In the genomic region with DNA sequence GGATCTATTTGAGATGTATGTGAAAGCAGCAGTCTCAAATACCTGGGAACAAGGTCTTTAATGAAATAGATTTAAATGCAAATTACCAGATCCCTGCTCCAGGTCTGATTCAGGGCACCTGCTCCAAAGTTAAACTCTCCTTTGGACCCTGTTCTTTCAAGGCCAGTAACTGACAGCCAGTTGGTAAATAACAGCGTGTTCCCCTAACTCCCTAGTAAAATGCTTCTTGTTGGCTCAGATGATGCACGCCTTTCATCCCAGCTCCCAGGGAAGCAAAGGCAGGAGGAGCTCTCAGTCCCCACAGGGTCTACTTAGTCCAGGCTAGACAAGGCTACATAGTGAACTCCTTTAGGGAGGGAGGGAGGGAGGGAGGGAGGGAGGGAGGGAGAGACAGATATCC, we compare ENCODE assay signal across 16 mouse cellular contexts. TPM values are rescaled to one million over a fixed set of nuclear protein-coding genes. Genes with fewer than 3 reads are reported as not detected.
DNase-seq lines count a peak whose midpoint lies in the region; ATAC-seq and TF ChIP-seq lines count a peak whose summit lies in the region.
"Had no signal": no experiment of that assay in that cellular context is flagged by ENCODE, and none has a peak within 500 bp of the region (broad histone marks: within the 10 kb centered on the region; RNA-seq: fewer than 3 reads in every experiment).

No protein-coding gene starts in this region.

- no peak overlapping the region for H3K4me2 ChIP-seq in heart, postnatal 0 days (ENCODE audit: low read depth, low read length)
- H3K4me2 ChIP-seq in kidney, embryonic 15.5 days, result no peak overlapping the region
- H3K4me2 ChIP-seq in liver, embryonic 15.5 days, result 0 out of 2 replicates have a peak overlapping the region, but pooled peaks have one; percentile 10
- H3K4me2 ChIP-seq: embryonic facial prominence, embryonic 13.5 days; stomach, embryonic 15.5 days had no signal

- 58% methylated on average over 2 of the region's 2 CpGs for WGBS in heart, postnatal 0 days
- WGBS in kidney, embryonic 15.5 days, result 65% methylated on average over 2 of the region's 2 CpGs
- 84% methylated on average over 2 of the region's 2 CpGs for WGBS in liver, embryonic 15.5 days (ENCODE audit: insufficient replicate concordance)

- no peak for TF ChIP-seq EP300 in heart, postnatal 0 days (IDR thresholded peaks at IDR 0.05; ENCODE audit: low read depth)

- no peaks in the 10 kb centered on the region for H3K9me3 ChIP-seq in heart, postnatal 0 days (replicated peaks; ENCODE audit: control insufficient read depth, low read length)
- no peaks in the 10 kb centered on the region for H3K9me3 ChIP-seq in kidney, embryonic 15.5 days (replicated peaks)
- 0 out of 2 replicates have a peak, but pooled peaks cover 6% of the 10 kb centered on the region for H3K9me3 ChIP-seq in liver, embryonic 15.5 days (replicated peaks)
- H3K9me3 ChIP-seq: embryonic facial prominence, embryonic 13.5 days; limb, embryonic 10.5 days; stomach, embryonic 15.5 days had no signal

- H3K27ac ChIP-seq in heart, postnatal 0 days (ENCODE audit: low read depth), result 0 out of 2 replicates have a peak overlapping the region, but pooled peaks have one; percentile 32
- H3K27ac ChIP-seq in kidney, embryonic 15.5 days, result peak overlapping the region; percentile 78
- peak overlapping the region; percentile 70 for H3K27ac ChIP-seq in liver, embryonic 15.5 days (replicated peaks)
- H3K27ac ChIP-seq: left cerebral cortex, adult 2 months; limb, embryonic 10.5 days had no signal

- ATAC-seq in heart, postnatal 0 days (ENCODE audit: insufficient read depth, low read depth), result no peak
- no peak for ATAC-seq in kidney, embryonic 15.5 days (replicated peaks; ENCODE audit: low FRiP score)
- ATAC-seq in liver, embryonic 15.5 days (ENCODE audit: insufficient read depth), result no peak
- ATAC-seq: inflammation-experienced regulatory T-cells, adult 6 months; midbrain, embryonic 16.5 days had no signal

- no peak overlapping the region for H3K9ac ChIP-seq in heart, postnatal 0 days (replicated peaks; ENCODE audit: low read depth, low read length)
- no peak overlapping the region for H3K9ac ChIP-seq in kidney, embryonic 15.5 days
- H3K9ac ChIP-seq in liver, embryonic 15.5 days, result no peak overlapping the region
- H3K9ac ChIP-seq: embryonic facial prominence, embryonic 13.5 days; stomach, embryonic 15.5 days had no signal

- no peak for TF ChIP-seq CTCF in heart, postnatal 0 days (IDR thresholded peaks at IDR 0.05; ENCODE audit: low read depth)

- no peaks in the 10 kb centered on the region for H3K27me3 ChIP-seq in heart, postnatal 0 days (ENCODE audit: control insufficient read depth, insufficient read depth, low read length)
- no peaks in the 10 kb centered on the region for H3K27me3 ChIP-seq in kidney, embryonic 15.5 days
- no peaks in the 10 kb centered on the region for H3K27me3 ChIP-seq in liver, embryonic 15.5 days
- H3K27me3 ChIP-seq: embryonic facial prominence, embryonic 13.5 days; stomach, embryonic 15.5 days had no signal

- peaks cover 40% of the 10 kb centered on the region for H3K4me1 ChIP-seq in heart, postnatal 0 days (ENCODE audit: control insufficient read depth, insufficient read depth)
- H3K4me1 ChIP-seq in kidney, embryonic 15.5 days, result peaks cover 55% of the 10 kb centered on the region
- H3K4me1 ChIP-seq in liver, embryonic 15.5 days (replicated peaks), result peaks cover 65% of the 10 kb centered on the region

- DNase-seq in heart, postnatal 0 days (ENCODE audit: low spot score), result no peak
- no peak for DNase-seq in heart, postnatal 25 days (ENCODE audit: low spot score)
- DNase-seq in R1 (ENCODE audit: low read depth, low spot score), result peak; percentile 32
- no peak for DNase-seq in layer of hippocampus, postnatal 25 days (ENCODE audit: extremely low spot score in 1 of 2, low spot score in 1 of 2)
- DNase-seq in layer of hippocampus, adult 9-11 months, result no peak
- DNase-seq: cerebellum, adult 9-11 months; gastrocnemius, postnatal 36 days had no signal

- H3K4me3 ChIP-seq in heart, postnatal 0 days (ENCODE audit: low read depth, low read length), result no peak overlapping the region
- H3K4me3 ChIP-seq in kidney, embryonic 15.5 days (replicated peaks), result no peak overlapping the region
- H3K4me3 ChIP-seq in liver, embryonic 15.5 days (replicated peaks), result no peak overlapping the region
- H3K4me3 ChIP-seq: embryonic facial prominence, embryonic 13.5 days; heart, embryonic 10.5 days; left cerebral cortex, adult 2 months; limb, embryonic 10.5 days; stomach, embryonic 15.5 days had no signal

- intact Hi-C loops in heart, postnatal 25 days (cut with DNase I), result no loop called here

- H3K36me3 ChIP-seq in heart, postnatal 0 days (replicated peaks; ENCODE audit: control insufficient read depth, insufficient read depth, low read length), result no peaks in the 10 kb centered on the region; the same call in 1 of the 2 replicates
- peaks cover 11% of the 10 kb centered on the region; the same call in 1 of the 2 replicates for H3K36me3 ChIP-seq in kidney, embryonic 15.5 days
- peaks cover 20% of the 10 kb centered on the region for H3K36me3 ChIP-seq in liver, embryonic 15.5 days (replicated peaks)
- H3K36me3 ChIP-seq: embryonic facial prominence, embryonic 13.5 days; stomach, embryonic 15.5 days had no signal

RNA-seq across cellular contexts. Expression of a gene that starts 26.2 kb away (rescaled TPM):
- 239 and 307 TPM in 2 replicates for total RNA-seq in heart, postnatal 0 days (2014; rRNA removed; ENCODE audit: low replicate concordance)
- 213 and 235 TPM in 2 replicates for polyA plus RNA-seq in heart, postnatal 0 days (2015; fragmentation: Nextera tagmentation; extraction: Ambion mirVana)
- total RNA-seq in heart, postnatal 25 days (2021), result 100 to 1,000 TPM; 249 to 269 TPM
- polyA plus RNA-seq in kidney, embryonic 15.5 days (2015; fragmentation: Nextera tagmentation; extraction: Ambion mirVana), result 200 TPM in 2 replicates
- 110 and 120 TPM in 2 replicates for polyA plus RNA-seq in liver, embryonic 15.5 days (2015; fragmentation: Nextera tagmentation; extraction: Ambion mirVana)
- total RNA-seq in layer of hippocampus, postnatal 25 days (2021), result 10 to 100 TPM; 36.9 to 38.9 TPM
